Mouse (Mus musculus) bone marrow, adult 2 months (tissue): Measurements from ENCODE around the gene Krtap5-3.
"Not testable (repeated sequence)": the region's sequence is repeated elsewhere in the genome, so short reads cannot be mapped to it uniquely, and the experiment has no call there.

Experiments
- CTCF ChIP-seq: fragments of 200-500 bp; IDR thresholded peaks from 2 replicates; pipeline ENCODE4 v1.5.1; 2011; ENCODE audit warnings: low read length, control low read depth; ENCODE audit not compliant: control insufficient read depth, insufficient read depth
- POLR2A ChIP-seq: fragments of 200-500 bp; IDR thresholded peaks from 2 replicates; pipeline ENCODE4 v1.6.1; 2011; ENCODE audit warnings: low read depth, mild to moderate bottlenecking, control low read depth, low read length, borderline replicate concordance; ENCODE audit not compliant: control insufficient read depth

DNA sequence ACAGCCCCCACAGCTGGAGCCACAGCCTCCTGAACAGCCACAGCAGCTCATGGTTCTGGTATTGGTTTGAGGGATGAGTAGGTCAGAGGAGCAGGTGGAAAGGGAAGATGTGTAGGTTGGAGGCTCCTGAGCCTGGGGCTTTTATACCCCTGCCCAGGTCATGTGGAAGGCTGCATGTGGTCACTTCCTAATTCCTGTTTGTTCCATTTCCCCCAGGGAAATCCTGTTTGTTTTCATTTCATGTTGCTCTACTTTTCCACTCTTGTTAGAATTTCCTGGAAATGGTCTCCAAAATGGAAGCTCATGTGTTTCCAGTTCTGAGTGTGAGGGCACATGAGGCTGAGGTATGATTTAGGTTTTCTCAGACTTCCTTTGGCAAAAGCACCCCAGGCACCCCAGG lies 35.5 kb upstream of the Krtap5-3 start, which contains the start of gene Gm4553:
- not testable (repeated sequence) for TF ChIP-seq CTCF, POLR2A
